Mouse (Mus musculus) liver, embryonic 13.5 days (tissue): ENCODE results near the gene Tmem274. TPM values are rescaled to one million over a fixed set of nuclear protein-coding genes. Genes with fewer than 3 reads are reported as not detected.

Experiments
- ATAC-seq: fragments of 200-750 bp; cut with Nextera tagmentation; 2 replicates; pipeline ENCODE4 v1.8.0; 2017; ENCODE audit warnings: low read depth, mild to moderate bottlenecking, moderate number of reproducible peaks, moderate library complexity
- DNase-seq: peaks from one replicate; pipeline ENCODE4 v3.0.0; 2022
- H3K27ac ChIP-seq: fragments of 300-500 bp; sonication (generic); 2 replicates; pipeline ENCODE4 v1.5.1; 2015; ENCODE audit warnings: moderate library complexity, mild to moderate bottlenecking, inconsistent platforms
- H3K27me3 ChIP-seq: fragments of 300-500 bp; sonication (generic); 2 replicates; pipeline ENCODE4 v1.6.1; 2015; ENCODE audit warnings: mild to moderate bottlenecking, inconsistent platforms
- H3K36me3 ChIP-seq: fragments of 300-500 bp; sonication (generic); 2 replicates; pipeline ENCODE4 v1.6.1; 2015; ENCODE audit warnings: mild to moderate bottlenecking, inconsistent platforms
- H3K4me1 ChIP-seq: fragments of 300-500 bp; sonication (generic); replicated peaks from 2 replicates; pipeline ENCODE4 v1.6.1; 2015; ENCODE audit warnings: inconsistent platforms
- H3K4me2 ChIP-seq: fragments of 300-500 bp; sonication (generic); 2 replicates; pipeline ENCODE4 v1.6.1; 2015; ENCODE audit warnings: inconsistent platforms, mild to moderate bottlenecking, moderate library complexity
- H3K4me3 ChIP-seq: fragments of 300-500 bp; sonication (generic); replicated peaks from 2 replicates; pipeline ENCODE4 v1.5.1; 2015; ENCODE audit warnings: mild to moderate bottlenecking, inconsistent platforms
- H3K9ac ChIP-seq: fragments of 300-500 bp; sonication (generic); 2 replicates; pipeline ENCODE4 v1.6.1; 2015; ENCODE audit warnings: mild to moderate bottlenecking, inconsistent platforms
- H3K9me3 ChIP-seq: fragments of 300-500 bp; sonication (generic); replicated peaks from 2 replicates; pipeline ENCODE4 v1.6.1; 2016; ENCODE audit warnings: inconsistent platforms
- WGBS: fragments of 180-500 bp; shearing (Covaris S2); methylation state at CpG from one replicate; pipeline ENCODE4 v1.1.7; 2015; ENCODE audit not compliant: insufficient replicate concordance; 5-methylcytosine and 5-hydroxymethylcytosine counted together
- polyA plus RNA-seq: library from polyadenylated mRNA; unstranded; fragments of >200 nt; fragmentation: Nextera tagmentation; extraction: Ambion mirVana; gene quantifications from 2 replicates; pipeline ENCODE4 v1.2.1, GENCODE M21; 2015

Tmem274 gene
- polyA plus RNA-seq, 1 experiment from 2014 or later, result not detected

GRCm38 (mm10) chr4:149526330-149526729, 49.2 kb downstream of the Tmem274 start:
- Histone ChIP-seq H3K4me2 (no peak overlapping the region), H3K27me3 (no peaks in the 10 kb centered on the region), H3K27ac (no peak overlapping the region), H3K36me3 (no peaks in the 10 kb centered on the region), H3K4me3 (no peak overlapping the region), H3K4me1 (0 out of 2 replicates have a peak, but pooled peaks cover 2% of the 10 kb centered on the region), H3K9ac (no peak overlapping the region), H3K9me3 (no peaks in the 10 kb centered on the region)
- ATAC-seq, result no peak
- DNase-seq, result no peak
- 57% methylated on average over 7 of the region's 7 CpGs for WGBS

- no peak overlapping the region for H3K9ac ChIP-seq
- no peak for ATAC-seq
- H3K36me3 ChIP-seq, result no peaks in the 10 kb centered on the region
- H3K4me1 ChIP-seq, result 0 out of 2 replicates have a peak, but pooled peaks cover 2% of the 10 kb centered on the region
- DNase-seq, result no peak
- H3K9me3 ChIP-seq, result no peaks in the 10 kb centered on the region
- no peaks in the 10 kb centered on the region for H3K27me3 ChIP-seq
- H3K27ac ChIP-seq, result no peak overlapping the region
- no peak overlapping the region for H3K4me3 ChIP-seq
- 62% methylated on average over 15 of the region's 15 CpGs for WGBS
- no peak overlapping the region for H3K4me2 ChIP-seq
Observed at GRCm38 (mm10) chr4:149527621-149528354, 50.6 kb downstream of the Tmem274 start.

GRCm38 (mm10) chr4:149529691-149530090, 52.5 kb downstream of the Tmem274 start:
- WGBS, result 53% methylated on average over 6 of the region's 6 CpGs
- DNase-seq, result no peak
- Histone ChIP-seq H3K9me3 (no peaks in the 10 kb centered on the region), H3K27me3 (no peaks in the 10 kb centered on the region), H3K4me3 (no peak overlapping the region), H3K4me1 (0 out of 2 replicates have a peak, but pooled peaks cover 2% of the 10 kb centered on the region), H3K27ac (no peak overlapping the region), H3K36me3 (no peaks in the 10 kb centered on the region), H3K4me2 (no peak overlapping the region), H3K9ac (no peak overlapping the region)
- no peak for ATAC-seq

Other genes with a start within 250 kb of the Tmem274 start
- gene Kif1b, start 169.7 kb upstream of the Tmem274 start, polyA plus RNA-seq, result 5.1 and 6.7 TPM in 2 replicates
- gene Ube4b, start 50.6 kb upstream of the Tmem274 start, polyA plus RNA-seq, result 11.9 and 14.2 TPM in 2 replicates
- not detected in 2 replicates for gene Rbp7, start 22.4 kb upstream of the Tmem274 start, polyA plus RNA-seq
- 6.5 and 6.7 TPM in 2 replicates for gene Nmnat1, start 7.8 kb downstream of the Tmem274 start, polyA plus RNA-seq
- 19.6 and 20.5 TPM in 2 replicates for gene Lzic, start 7.9 kb downstream of the Tmem274 start, polyA plus RNA-seq
- 5.5 and 6.5 TPM in 2 replicates for gene Ctnnbip1, start 40.9 kb downstream of the Tmem274 start, polyA plus RNA-seq
- gene Clstn1, start 109.1 kb downstream of the Tmem274 start, polyA plus RNA-seq, result 2.6 and 2.9 TPM in 2 replicates
- 5.6 and 6.4 TPM in 2 replicates for gene Pik3cd, start 225.2 kb downstream of the Tmem274 start, polyA plus RNA-seq